Mouse (Mus musculus) stomach, postnatal 0 days (tissue): ENCODE measurements around the gene Rbm41.

Experiments used
- CTCF ChIP-seq: IDR thresholded peaks from 2 replicates; pipeline ENCODE4 v1.5.1; 2016; ENCODE audit warnings: antibody characterized with exemption, low read depth, mild to moderate bottlenecking, moderate library complexity
- EP300 ChIP-seq: optimal IDR thresholded peaks from 2 replicates; pipeline ENCODE3; 2016; ENCODE audit warnings: antibody characterized with exemption

- TF ChIP-seq CTCF, result no peak
- TF ChIP-seq EP300, result no peak
Measured at GRCm38 (mm10) chrX:139859402-139859801, 139.0 kb downstream of the Rbm41 start.
